Mouse (Mus musculus): ENCODE data around the gene Iqschfp.

Iqschfp gene

DNA sequence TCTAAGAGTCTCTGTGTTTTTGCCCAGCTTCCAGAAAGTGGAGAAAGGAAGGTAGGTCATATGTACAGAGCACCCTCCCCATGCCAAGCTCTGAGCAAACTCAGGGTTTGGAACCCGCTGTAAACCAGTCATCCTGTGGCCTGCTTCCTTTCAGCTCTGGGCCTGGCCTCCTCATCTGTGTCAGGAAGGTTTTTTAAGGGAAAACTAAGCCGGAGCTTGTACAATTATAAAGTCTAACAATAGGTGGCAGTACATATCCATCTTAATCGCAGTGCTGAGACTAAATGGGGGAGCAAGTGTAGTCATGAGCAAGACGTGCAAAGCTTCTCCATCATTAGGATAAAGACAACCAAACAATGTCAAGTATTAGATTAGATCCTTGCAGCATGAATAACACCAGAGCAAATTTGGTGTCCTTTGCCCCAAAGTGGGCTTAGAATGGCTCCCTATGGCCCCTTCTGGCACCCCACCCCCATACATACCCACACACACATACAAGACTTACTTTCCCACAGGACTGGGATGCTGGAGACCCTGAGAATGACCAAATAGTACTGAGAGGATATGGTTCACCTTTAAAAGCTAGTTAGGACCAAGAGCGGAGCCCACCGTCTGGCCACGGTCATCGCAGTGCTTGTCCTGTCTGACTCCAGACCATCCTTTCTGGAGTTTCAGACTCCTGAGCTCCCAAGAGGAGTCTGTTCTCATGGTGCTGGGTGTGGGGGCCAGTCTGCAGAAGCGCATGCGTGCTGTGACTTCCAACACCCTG is 723.2 kb downstream of the Iqschfp start:
- peak; percentile 39 to 44 for DNase-seq

DNA sequence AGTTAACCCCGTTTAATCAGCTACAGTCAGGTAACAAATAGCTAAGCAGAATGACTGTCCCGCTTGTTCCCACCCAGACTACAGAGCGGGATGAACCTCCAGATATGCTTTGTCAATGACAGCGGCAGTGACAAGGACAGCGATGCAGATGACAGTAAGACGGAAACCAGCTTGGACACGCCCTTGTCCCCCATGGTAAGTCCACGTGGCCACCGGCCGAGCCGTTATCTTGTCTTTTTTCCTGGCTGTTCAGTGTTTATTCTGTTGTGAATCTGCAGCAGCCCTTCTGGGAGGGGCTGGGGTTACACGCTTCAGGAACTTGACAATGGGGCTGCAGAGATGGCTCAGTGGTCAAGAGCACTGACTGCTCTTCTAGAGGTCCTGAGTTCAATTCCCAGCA is 724.3 kb downstream of the Iqschfp start:
- no peak for DNase-seq

DNA sequence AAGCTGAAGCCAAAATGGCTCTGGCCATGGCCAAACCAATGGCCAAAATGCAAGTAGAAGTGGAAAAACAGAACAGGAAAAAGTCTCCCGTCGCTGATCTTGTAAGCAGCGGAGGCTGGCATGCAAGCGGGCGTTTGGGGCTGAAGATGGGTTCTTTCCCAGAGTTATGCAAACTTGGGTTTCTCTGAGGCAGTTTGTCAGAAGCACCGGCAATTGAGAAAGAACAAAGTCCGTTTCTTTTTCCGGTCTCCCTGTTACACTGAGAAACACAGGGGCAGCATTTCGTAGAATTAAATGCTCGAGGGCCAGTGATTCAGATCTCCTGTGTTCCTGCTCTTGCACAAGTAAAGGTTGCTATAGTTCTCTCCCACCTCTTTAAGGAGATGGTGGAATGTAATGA is 725.7 kb downstream of the Iqschfp start:
- no peak for DNase-seq

DNA sequence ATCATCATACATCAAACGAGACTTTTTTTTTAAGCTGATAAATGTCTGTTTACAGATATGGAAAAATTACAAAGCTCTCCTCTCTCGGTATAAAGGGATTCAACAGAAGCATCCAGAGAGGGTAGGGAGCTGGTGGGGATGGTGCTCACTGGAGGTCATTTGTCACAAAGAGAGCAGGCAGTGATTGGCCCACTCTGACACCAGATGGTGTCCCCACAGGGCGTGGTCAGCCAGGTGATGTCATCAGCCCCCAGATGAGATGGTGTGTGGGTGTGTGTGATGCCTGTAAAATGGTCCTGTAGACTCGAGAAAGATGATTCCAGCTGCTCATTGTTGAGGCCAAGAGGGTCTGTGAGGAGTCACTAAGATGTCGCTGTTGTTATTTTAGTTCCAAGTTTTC is 727.1 kb downstream of the Iqschfp start:
- no peak for DNase-seq

- DNase-seq, result no peak
These were observed 729.9 kb downstream of the Iqschfp start for GRCm38 (mm10) chr3:68621971-68622370.

GRCm38 (mm10) chr3:68623036-68623435 is 731.0 kb downstream of the Iqschfp start:
- DNase-seq, result no peak

GRCm38 (mm10) chr3:68624471-68624870 is 732.4 kb downstream of the Iqschfp start:
- no peak for DNase-seq

DNA sequence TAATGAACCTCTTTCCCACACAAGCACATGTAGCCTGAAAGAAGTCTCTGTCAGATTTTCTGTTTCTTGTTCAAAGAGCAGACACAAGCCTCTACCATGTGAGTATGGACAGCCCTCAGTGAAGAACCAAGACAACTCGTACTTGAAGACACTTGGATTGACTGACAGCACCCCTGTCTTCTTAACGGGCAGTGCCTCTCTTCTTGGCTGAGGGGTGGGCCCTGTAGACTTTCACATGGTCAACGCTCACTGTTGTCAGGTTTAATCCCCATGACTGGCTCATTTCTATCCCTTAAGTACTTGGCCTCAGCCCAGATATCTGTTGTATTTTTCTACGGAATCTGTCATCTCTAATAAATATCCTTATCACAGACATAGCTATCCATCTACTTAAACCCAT is 738.2 kb downstream of the Iqschfp start:
- DNase-seq, result no peak

DNA sequence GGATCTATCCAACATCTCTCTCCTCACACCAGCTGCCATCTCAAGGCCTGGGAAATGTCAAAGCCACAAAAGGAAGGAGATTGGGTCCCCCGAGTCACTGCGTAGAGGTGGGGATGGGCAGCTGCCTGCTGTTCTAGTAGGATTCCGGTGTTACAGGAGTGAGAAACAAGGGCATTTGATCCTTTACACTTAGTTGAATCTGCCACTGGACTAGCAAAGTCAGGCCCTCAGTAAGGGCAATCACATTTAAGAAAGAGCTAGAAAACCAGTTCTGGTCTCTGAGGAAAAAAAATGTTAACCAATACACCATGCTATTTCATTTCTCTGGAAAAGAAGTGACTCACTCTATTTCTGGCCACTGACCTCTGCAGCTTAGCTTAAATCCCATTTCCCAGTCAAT is 738.8 kb downstream of the Iqschfp start:
- no peak for DNase-seq

- no peak for DNase-seq
These were observed 740.7 kb downstream of the Iqschfp start for GRCm38 (mm10) chr3:68632714-68633113.

DNA sequence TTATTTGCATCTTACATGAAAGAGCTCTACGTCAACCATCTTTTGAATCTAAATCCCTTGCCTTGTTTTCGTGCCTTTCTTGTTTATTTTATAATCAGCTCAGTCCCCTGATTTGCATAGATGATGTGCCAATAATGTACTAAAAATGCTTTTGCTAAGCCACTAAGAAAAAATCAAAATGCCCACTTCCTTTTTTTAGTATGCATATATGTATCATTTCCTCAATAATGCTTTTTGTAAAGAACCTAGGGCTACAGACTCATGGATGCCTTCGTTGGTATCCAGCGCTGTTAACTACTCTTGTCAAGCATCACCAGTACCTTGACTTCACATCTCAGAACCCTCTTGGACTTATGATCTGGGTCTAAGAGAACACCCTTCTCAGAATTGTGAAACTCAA is 741.5 kb downstream of the Iqschfp start:
- peak; percentile 19 to 25 for DNase-seq

DNA sequence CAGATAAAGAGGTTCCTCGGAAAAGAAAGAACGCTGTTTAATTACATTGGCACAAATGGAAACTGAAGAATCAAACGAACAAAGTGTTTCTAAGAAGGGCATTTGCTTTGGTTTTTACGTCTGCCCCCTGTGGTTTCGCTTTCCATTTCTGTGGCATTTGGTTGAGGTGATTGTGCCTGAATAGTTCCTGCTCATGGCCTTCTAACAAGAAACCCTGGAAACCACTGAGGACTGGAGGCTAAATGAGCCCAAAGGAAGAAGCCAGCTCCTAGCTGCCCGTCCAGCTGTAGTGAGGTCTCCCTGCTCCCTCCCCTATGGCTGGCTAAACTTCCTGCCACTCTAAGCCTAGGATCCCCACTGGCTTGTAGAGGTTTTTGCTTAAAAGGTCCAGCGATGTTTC is 745.9 kb downstream of the Iqschfp start:
- peak; percentile 44 to 46 for DNase-seq

- no peak for DNase-seq
These were observed 746.7 kb downstream of the Iqschfp start for GRCm38 (mm10) chr3:68638703-68639102.

GRCm38 (mm10) chr3:68642935-68643334 is 750.9 kb downstream of the Iqschfp start:
- DNase-seq, result no peak

- peak; percentile 51 to 53 for DNase-seq
These were observed 754.5 kb downstream of the Iqschfp start for GRCm38 (mm10) chr3:68646387-68647130.

DNA sequence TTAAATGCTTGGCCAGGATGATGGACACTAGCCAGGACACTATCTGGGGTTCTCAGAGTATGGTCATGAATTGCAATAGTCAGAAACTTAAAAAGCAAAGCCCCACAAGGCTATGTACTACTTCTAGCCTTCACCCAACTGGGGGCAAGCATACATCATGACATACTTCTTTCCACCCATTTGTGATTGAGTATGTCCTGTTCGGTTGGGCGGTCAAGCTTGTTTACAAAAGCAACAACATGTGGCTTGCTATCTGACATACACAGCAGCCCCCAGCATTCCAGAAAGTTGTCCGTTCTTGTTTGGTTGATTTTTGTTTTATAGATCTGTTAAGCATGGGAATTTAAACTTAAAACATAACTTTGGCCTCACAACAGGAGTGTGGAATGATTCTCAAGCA is 755.2 kb downstream of the Iqschfp start:
- DNase-seq, result no peak

- DNase-seq, result no peak
These were observed 758.2 kb downstream of the Iqschfp start for GRCm38 (mm10) chr3:68650251-68650650.

GRCm38 (mm10) chr3:68656607-68657352 is 764.7 kb downstream of the Iqschfp start:
- no peak for DNase-seq

GRCm38 (mm10) chr3:68657589-68658245 is 765.7 kb downstream of the Iqschfp start:
- DNase-seq, result no peak

DNA sequence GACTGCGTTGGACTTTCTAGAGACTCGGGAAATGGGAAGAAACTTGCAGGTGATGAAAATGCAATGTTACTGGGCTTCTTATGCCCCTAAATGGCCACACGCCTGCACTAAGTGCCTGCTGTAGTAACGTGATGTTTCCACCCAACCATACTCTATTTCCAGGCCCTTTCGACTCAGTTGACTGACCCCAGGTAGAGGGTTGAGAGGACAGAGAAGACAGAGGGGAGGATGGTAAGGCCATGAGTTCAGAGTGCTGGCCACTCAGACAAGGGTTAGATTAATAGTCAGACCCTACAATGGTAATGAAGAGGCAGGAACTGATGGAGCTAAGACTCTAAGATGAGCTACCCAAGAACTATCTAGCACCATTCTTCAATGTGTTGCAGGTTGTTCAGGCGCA is 768.0 kb downstream of the Iqschfp start:
- no peak for DNase-seq

DNA sequence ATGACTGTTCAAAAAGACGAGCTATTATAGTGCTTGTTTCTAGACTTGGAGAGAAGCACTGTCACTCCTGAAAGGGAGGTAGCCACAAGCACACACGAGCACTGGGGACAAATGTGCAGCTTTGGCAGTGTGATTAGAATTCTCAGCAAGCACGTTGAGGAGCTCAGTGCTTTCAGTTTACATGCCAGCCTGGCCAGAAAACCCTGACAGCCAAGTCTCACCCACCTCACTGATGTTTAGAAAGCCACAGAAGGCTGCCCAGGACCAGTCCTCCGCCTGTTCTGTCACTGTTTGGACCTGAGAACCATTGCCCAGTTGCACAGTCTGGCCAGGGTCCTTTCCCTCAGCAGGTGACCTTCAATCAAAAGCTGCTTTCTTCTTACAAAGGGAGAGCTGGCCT is 768.5 kb downstream of the Iqschfp start:
- DNase-seq, result no peak

- no peak for DNase-seq
These were observed 770.4 kb downstream of the Iqschfp start for GRCm38 (mm10) chr3:68662386-68662785.

- DNase-seq, result no peak
These were observed 772.3 kb downstream of the Iqschfp start for GRCm38 (mm10) chr3:68664337-68664736.
